Mouse (Mus musculus): Measurements from ENCODE around the gene Spryd3.

DNA sequence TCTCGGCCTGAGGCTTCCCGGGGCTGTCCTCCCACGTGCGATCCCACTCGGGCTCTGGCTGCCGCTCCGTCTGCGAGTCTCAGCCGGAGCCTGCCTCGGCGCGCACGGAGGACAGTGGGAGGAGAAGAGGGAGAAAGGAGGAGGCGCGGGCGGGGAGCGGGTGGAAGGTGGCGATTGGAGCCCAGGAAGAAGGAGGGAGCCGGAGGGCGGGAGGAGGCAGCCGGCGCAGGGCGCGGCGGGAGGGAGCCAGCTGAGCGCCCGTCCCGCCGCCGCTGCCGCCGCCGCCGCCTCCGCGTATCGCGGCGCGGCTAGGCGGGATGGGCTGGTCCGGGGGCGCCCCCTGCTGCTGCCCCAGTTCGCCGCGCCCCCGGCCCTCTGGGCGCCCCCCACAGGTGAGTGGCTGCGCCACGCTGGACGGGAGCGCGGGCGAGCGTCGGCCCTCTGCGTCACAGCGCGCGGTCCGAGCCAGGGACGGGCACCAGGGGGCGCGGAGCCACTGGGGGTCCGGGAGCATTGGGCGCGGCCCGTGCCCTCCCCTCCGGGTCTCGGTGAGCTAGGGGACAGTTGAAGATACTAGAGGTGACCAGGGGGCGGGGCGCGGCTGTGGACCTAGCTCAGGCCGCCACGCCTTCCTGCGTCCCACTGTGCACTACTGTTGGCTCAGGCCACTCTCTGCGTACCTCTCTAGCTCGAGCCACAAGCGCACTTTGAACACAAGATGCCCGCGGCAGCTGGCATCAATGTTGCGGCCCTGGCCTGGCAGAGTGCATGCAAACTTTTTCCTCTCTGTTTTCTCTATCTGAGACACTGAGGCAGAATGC, 35.7 kb downstream of the Spryd3 start, which contains the start of gene Tns2:
- TF ChIP-seq CTCF (IDR thresholded peaks at IDR 0.05; ENCODE audit: borderline replicate concordance, insufficient read depth, low read length) (peak; percentile 33), POLR2A (IDR thresholded peaks at IDR 0.05; ENCODE audit: low read depth, low read length) (peak; percentile 95)

All from embryonic fibroblast, embryonic 13.5 days (primary cell).